Mouse (Mus musculus) embryonic facial prominence, embryonic 15.5 days (tissue): ENCODE measurements around the gene Creb5. TPM values are rescaled to one million over a fixed set of nuclear protein-coding genes. Genes with fewer than 3 reads are reported as not detected.

Source experiments
- ATAC-seq: fragments of 200-750 bp; cut with Nextera tagmentation; 2 replicates; pipeline ENCODE4 v1.8.0; 2017; ENCODE audit warnings: low read depth, moderate TSS enrichment; ENCODE audit not compliant: insufficient number of reproducible peaks, low FRiP score, low TSS enrichment
- H3K27ac ChIP-seq: fragments of 300-500 bp; sonication (generic); replicated peaks from 2 replicates; pipeline ENCODE4 v1.5.1; 2015; ENCODE audit warnings: mild to moderate bottlenecking, inconsistent platforms
- H3K27me3 ChIP-seq: fragments of 300-500 bp; sonication (generic); 2 replicates; pipeline ENCODE4 v1.6.1; 2015; ENCODE audit warnings: inconsistent platforms
- H3K36me3 ChIP-seq: fragments of 300-500 bp; sonication (generic); 2 replicates; pipeline ENCODE4 v1.6.1; 2015; ENCODE audit warnings: mild to moderate bottlenecking, inconsistent platforms
- H3K4me1 ChIP-seq: fragments of 300-500 bp; sonication (generic); 2 replicates; pipeline ENCODE4 v1.6.1; 2015; ENCODE audit warnings: inconsistent platforms
- H3K4me2 ChIP-seq: fragments of 300-500 bp; sonication (generic); replicated peaks from 2 replicates; pipeline ENCODE4 v1.6.1; 2015; ENCODE audit warnings: mild to moderate bottlenecking, inconsistent platforms
- H3K4me3 ChIP-seq: fragments of 300-500 bp; sonication (generic); replicated peaks from 2 replicates; pipeline ENCODE4 v1.5.1; 2015; ENCODE audit warnings: mild to moderate bottlenecking, inconsistent platforms
- H3K9ac ChIP-seq: fragments of 300-500 bp; sonication (generic); 2 replicates; pipeline ENCODE4 v1.6.1; 2015; ENCODE audit warnings: inconsistent platforms
- H3K9me3 ChIP-seq: fragments of 300-500 bp; sonication (generic); replicated peaks from 2 replicates; pipeline ENCODE4 v1.6.1; 2016; ENCODE audit warnings: inconsistent platforms
- WGBS: fragments of 180-500 bp; shearing (Covaris S2); methylation state at CpG from one replicate; pipeline ENCODE4 v1.1.7; 2015; 5-methylcytosine and 5-hydroxymethylcytosine counted together
- polyA plus RNA-seq: library from polyadenylated mRNA; unstranded; fragments of >200 nt; fragmentation: Nextera tagmentation; extraction: Ambion mirVana; gene quantifications from 2 replicates; pipeline ENCODE4 v1.2.1, GENCODE M21; 2015

The Creb5 gene
- polyA plus RNA-seq, 1 experiment from 2014 or later: 28.3 TPM

DNA sequence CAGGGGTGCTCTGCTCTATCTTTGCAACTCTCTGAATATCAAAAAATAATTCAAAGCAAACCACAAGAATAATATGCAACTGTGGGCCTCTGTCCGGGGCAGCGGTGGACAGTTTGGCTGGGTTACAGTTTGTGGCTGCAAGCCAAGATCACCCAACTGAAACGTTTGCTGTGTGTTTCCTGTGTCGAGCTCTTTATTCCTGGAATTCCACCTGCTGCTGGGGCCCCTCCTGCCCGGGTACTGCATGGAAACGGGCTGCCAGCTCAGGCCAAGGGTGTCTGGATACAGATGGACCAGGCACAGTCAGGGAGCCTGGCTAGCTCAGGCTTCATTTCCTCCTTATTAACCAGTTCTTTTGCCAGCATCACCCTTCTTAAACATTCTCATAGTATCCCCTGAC is 269.0 kb downstream of the Creb5 start:
- ATAC-seq: no peak
- H3K4me2 ChIP-seq: no peak overlapping the region
- H3K27ac ChIP-seq: no peak overlapping the region
- H3K4me1 ChIP-seq: peaks cover 5% of the 10 kb centered on the region; the same call in 1 of the 2 replicates
- no peak overlapping the region for H3K9ac ChIP-seq
- 33% methylated on average over 6 of the region's 6 CpGs for WGBS
- H3K4me3 ChIP-seq: no peak overlapping the region
- no peaks in the 10 kb centered on the region for H3K36me3 ChIP-seq
- H3K27me3 ChIP-seq: no peaks in the 10 kb centered on the region
- no peaks in the 10 kb centered on the region for H3K9me3 ChIP-seq

DNA sequence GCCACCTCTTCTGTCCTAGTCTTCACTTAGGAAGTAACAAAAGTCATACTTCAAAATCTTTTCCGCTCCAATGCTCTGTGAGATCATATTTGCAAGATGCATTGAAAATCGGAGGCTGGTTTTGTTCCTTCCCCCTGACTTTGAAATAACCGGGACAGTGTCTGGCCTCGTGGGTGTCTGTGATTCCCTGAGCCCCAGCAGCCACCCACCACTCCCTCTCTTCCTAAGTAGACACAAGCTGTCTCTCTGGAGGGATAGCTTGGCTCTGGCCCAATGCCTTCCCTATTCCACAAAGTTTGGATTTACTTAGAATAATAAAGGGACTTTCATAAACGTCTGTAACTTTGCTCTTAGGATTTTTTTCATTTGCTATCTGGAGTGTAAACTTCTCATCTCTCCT is 273.9 kb downstream of the Creb5 start:
- no peak overlapping the region for H3K27ac ChIP-seq
- no peak for ATAC-seq
- WGBS: 27% methylated on average over 5 of the region's 5 CpGs

DNA sequence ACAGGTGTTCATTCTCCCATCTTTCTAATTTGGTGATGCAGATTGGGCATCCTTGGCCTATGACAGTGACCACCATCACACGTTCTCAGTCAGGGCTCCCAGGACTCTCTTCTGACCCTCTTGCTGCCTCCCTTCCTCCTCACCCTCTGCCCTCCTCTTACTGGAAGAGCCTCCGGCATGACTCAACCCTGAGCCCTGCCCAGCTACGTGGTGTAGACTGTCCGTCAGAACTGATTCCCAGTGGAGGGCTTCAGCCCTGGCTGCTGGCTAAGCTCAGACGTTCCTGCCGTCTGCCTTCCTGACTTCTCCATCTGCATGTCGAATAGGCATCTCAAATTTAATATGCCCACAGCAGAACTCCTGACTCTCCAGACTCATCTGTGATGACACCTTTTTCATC is 275.5 kb downstream of the Creb5 start:
- H3K36me3 ChIP-seq: no peaks in the 10 kb centered on the region
- no peaks in the 10 kb centered on the region for H3K27me3 ChIP-seq
- no peak for ATAC-seq
- 58% methylated on average over 7 of the region's 7 CpGs for WGBS
- H3K27ac ChIP-seq: no peak overlapping the region
- peaks cover 5% of the 10 kb centered on the region; the same call in 1 of the 2 replicates for H3K4me1 ChIP-seq
- H3K4me2 ChIP-seq: no peak overlapping the region
- no peak overlapping the region for H3K9ac ChIP-seq
- H3K4me3 ChIP-seq: no peak overlapping the region
- no peaks in the 10 kb centered on the region for H3K9me3 ChIP-seq

More for the DNA sequence above, 273.9 kb downstream of the Creb5 start:
- no peak overlapping the region for H3K4me3 ChIP-seq
- no peak overlapping the region for H3K4me2 ChIP-seq
- peaks cover 5% of the 10 kb centered on the region; the same call in 1 of the 2 replicates for H3K4me1 ChIP-seq
- H3K27me3 ChIP-seq: no peaks in the 10 kb centered on the region
- no peaks in the 10 kb centered on the region for H3K9me3 ChIP-seq
- H3K36me3 ChIP-seq: no peaks in the 10 kb centered on the region
- H3K9ac ChIP-seq: no peak overlapping the region

DNA sequence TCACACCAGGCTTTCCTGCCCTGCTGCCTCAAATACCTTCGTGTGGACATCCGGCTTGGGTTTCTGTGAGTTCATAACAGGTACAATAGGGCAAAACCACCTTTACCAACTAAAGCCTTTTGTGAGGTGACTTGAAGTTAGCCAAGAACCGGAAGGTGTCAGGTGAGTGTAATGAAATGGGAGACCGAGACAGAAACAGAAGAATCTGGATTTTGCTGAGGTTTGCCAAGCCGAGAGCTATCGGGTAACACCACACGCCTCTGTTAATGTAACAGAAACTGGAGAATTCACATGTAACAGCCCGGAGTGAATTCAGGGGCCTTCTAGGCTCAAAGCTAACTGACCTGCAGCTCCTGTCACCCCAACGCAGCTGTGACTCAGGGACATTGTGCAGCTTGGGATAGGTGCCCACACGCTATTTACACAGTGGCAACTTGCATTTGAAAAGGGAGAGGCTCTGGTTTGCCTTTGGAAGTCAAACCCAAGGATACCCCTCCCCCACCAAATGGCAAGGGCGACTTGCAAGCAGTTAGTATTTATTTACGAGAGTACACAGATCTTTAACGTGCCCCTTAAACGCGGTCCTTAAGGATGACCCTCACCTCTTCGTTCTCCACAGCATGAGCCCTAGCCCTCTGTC is 276.6 kb downstream of the Creb5 start:
- H3K4me3 ChIP-seq: no peak overlapping the region
- H3K27ac ChIP-seq: no peak overlapping the region
- no peaks in the 10 kb centered on the region for H3K27me3 ChIP-seq
- H3K4me2 ChIP-seq: no peak overlapping the region
- ATAC-seq: no peak
- WGBS: 66% methylated on average over 16 of the region's 16 CpGs
- peaks cover 9% of the 10 kb centered on the region for H3K4me1 ChIP-seq
- H3K9me3 ChIP-seq: no peaks in the 10 kb centered on the region
- no peaks in the 10 kb centered on the region for H3K36me3 ChIP-seq
- H3K9ac ChIP-seq: no peak overlapping the region

DNA sequence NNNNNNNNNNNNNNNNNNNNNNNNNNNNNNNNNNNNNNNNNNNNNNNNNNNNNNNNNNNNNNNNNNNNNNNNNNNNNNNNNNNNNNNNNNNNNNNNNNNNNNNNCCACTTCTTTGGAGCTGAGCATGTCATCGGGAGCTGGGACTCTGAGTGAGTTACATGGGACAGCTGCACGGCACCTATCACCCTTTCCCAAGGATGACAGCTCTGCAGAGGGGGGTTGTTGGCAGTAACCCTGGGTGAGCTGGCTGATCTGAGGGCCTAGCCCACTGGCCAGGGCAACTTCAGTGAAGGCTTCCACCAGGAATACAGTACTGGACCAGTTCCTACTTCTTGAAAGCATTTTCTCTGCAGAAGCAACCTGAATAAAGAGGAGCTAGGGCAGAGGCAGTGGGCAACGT is 282.4 kb downstream of the Creb5 start:
- Histone ChIP-seq H3K27ac (no peak overlapping the region), H3K9ac (no peak overlapping the region), H3K4me1 (peaks cover 32% of the 10 kb centered on the region), H3K4me3 (no peak overlapping the region), H3K36me3 (no peaks in the 10 kb centered on the region), H3K9me3 (no peaks in the 10 kb centered on the region), H3K4me2 (no peak overlapping the region), H3K27me3 (no peaks in the 10 kb centered on the region)
- ATAC-seq: no peak
- WGBS: 30% methylated on average over 3 of the region's 3 CpGs

DNA sequence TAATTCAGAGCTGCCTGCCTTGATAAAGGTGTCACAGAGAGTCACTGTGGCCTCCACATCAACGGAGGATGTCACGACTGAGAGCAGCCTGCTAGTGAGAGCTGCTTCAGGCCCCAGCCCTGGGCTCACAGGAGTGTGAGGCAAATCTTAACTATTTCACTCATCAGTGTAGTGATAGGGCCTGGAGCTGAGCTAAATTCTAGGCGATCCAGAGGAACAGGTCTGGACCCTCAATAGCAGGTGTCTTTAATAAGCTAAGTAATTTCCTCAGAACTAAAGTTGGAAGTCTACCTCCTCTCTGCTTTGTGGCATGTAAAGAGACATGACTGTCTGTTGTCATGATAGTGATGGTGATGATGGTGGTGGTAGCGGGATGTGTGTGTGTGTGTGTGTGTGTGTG is 283.8 kb downstream of the Creb5 start:
- ATAC-seq: no peak
- H3K36me3 ChIP-seq: no peaks in the 10 kb centered on the region
- 70% methylated on average over 4 of the region's 4 CpGs for WGBS
- H3K4me2 ChIP-seq: no peak overlapping the region
- H3K9me3 ChIP-seq: no peaks in the 10 kb centered on the region
- no peak overlapping the region for H3K9ac ChIP-seq
- no peak overlapping the region for H3K27ac ChIP-seq
- no peaks in the 10 kb centered on the region for H3K27me3 ChIP-seq
- peaks cover 42% of the 10 kb centered on the region for H3K4me1 ChIP-seq
- H3K4me3 ChIP-seq: no peak overlapping the region

DNA sequence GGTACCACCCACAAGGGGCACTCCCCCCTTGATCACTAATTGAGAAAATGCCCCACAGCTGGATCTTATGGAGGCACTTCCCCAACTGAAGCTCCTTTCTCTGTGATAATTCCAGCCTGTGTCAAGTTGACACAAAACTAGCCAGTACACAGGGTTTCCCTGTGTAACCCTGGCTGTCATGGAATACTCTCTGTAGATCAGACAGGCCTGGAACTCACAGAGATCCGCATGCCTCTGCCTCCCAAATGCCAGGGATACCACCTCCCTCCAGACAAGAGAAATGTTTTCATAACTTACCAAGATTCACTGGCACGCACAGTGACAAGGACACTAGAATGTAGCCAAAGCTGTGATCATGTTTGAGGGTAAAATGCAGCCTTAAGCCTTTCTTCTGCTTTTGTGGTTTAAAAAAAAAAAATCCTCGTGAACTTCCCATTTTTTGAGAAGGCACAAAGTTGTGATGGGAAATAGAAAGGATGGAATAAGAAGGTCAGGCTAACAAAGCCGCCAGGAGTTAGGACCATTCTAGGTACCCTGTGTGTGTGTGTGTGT is 284.6 kb downstream of the Creb5 start:
- H3K27me3 ChIP-seq: no peaks in the 10 kb centered on the region
- no peaks in the 10 kb centered on the region for H3K36me3 ChIP-seq
- peaks cover 42% of the 10 kb centered on the region for H3K4me1 ChIP-seq
- H3K9ac ChIP-seq: no peak overlapping the region
- H3K4me3 ChIP-seq: no peak overlapping the region
- no peak overlapping the region for H3K27ac ChIP-seq
- no peak overlapping the region for H3K4me2 ChIP-seq
- 81% methylated on average over 4 of the region's 4 CpGs for WGBS
- no peaks in the 10 kb centered on the region for H3K9me3 ChIP-seq
- no peak for ATAC-seq

DNA sequence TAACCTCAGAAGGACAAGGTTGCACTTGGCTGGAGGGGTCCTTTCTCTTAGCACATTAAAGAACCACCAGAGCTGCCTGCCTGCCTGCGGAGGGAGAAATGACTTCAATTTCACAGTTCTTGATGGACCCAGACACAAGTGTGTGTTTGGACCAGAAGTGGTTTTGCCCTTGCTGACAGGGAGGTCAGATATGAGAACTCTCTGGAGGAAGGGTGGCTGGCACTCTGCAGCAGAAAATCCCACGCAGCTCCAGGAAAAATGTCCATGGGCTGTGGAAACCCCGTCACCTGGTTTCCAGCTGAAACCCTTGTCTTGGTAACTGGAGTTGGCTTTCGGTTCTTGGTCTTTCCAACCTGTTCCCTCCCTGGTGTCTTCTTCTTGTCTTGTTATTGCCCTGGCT is 285.4 kb downstream of the Creb5 start:
- Histone ChIP-seq H3K27ac (peak overlapping the region; percentile 89), H3K4me3 (no peak overlapping the region), H3K9ac (no peak overlapping the region), H3K9me3 (no peaks in the 10 kb centered on the region), H3K4me1 (peaks cover 45% of the 10 kb centered on the region), H3K4me2 (peak overlapping the region; percentile 59; the same call in 1 of the 2 replicates), H3K27me3 (no peaks in the 10 kb centered on the region), H3K36me3 (no peaks in the 10 kb centered on the region)
- no peak for ATAC-seq
- WGBS: 55% methylated on average over 4 of the region's 4 CpGs

DNA sequence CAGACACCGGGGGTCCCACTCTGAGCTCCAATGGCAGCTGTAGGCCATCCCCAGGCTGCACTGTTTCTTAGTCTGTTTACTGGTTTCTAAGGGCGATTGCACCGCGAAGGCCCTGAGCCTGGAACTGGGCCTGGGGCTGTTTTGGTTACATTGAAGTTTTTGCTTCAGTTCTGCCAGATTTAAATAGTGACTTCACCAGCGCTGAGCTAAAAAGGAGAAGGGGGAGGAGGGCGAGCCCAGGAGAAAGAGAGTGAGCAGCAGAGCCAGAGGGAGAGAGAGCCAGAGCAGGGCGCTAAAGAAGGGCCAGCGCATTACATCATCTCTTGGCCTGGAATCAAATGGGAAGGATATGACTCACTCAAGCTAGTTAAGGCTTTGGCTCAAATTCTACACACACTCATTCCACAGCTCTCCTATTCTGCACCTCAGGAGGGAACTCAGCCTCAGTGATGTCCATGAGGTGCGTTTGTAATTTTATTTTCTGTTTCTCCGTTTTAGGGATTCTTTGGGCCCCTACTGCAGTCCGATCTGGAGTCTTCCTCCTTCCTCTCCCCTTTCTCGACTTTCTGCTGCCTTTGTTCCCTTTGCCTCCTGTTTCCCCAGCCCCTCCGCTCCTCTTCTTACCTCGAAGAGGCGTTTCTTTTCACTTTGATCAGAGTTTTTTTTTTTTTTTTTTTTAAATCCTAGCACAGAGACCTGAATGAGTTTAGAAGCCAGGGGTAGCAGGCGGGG is 286.1 kb downstream of the Creb5 start:
- 2% methylated on average over 15 of the region's 16 CpGs for WGBS

DNA sequence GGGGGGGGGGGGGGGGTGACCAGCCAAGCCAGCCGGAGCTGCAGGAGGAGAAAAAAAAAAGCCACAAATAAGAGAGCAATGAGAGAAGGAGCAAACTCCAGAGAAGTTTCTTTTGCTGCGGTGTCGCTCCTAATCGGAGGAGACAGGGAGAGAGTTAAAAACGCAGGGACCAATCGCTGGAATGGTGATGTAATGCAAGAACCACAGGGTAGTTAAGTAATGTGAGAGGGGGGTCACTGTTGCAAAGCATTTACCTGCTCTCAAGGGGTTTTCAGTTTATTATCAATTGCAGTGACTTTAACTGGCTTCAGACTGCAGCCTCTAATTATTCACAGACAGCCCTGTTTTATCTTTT is 286.6 kb downstream of the Creb5 start:
- Histone ChIP-seq H3K4me2 (peak overlapping the region; percentile 59), H3K4me3 (peak overlapping the region; percentile 45), H3K27me3 (no peaks in the 10 kb centered on the region), H3K9me3 (no peaks in the 10 kb centered on the region), H3K4me1 (peaks cover 45% of the 10 kb centered on the region), H3K27ac (peak overlapping the region; percentile 89), H3K9ac (0 out of 2 replicates have a peak overlapping the region, but pooled peaks have one; percentile 26), H3K36me3 (no peaks in the 10 kb centered on the region)
- WGBS: 2% methylated on average over 5 of the region's 6 CpGs
- ATAC-seq: no peak

More for the DNA sequence above, 286.1 kb downstream of the Creb5 start:
- no peaks in the 10 kb centered on the region for H3K27me3 ChIP-seq
- H3K4me2 ChIP-seq: peak overlapping the region; percentile 59
- peak overlapping the region; percentile 89 for H3K27ac ChIP-seq
- H3K9me3 ChIP-seq: no peaks in the 10 kb centered on the region
- peak overlapping the region; percentile 45 for H3K4me3 ChIP-seq
- H3K9ac ChIP-seq: 0 out of 2 replicates have a peak overlapping the region, but pooled peaks have one; percentile 26
- ATAC-seq: peak; percentile 92
- H3K36me3 ChIP-seq: no peaks in the 10 kb centered on the region
- H3K4me1 ChIP-seq: peaks cover 47% of the 10 kb centered on the region

DNA sequence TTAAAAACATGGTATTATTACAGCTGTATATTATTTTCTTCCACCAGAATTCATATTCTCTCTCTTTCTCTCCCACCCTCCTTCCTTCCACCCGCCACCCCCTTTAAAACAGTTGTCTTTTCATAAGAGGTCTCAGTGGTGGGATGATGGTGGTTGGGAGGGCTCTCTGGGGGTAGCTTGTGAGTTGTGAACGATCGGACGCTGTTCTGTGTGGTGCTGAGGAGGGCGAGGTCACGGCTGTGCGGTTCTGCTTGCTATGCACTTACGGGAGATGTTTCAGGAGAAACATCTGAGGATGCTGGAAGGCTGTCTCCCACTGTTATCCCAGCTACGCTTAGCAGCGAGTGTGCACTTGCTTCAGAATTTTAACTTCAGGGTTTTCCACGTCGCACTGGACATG is 287.0 kb downstream of the Creb5 start:
- Histone ChIP-seq H3K4me2 (peak overlapping the region; percentile 59), H3K27me3 (no peaks in the 10 kb centered on the region), H3K9ac (no peak overlapping the region), H3K4me3 (peak overlapping the region; percentile 45), H3K4me1 (peaks cover 43% of the 10 kb centered on the region), H3K9me3 (no peaks in the 10 kb centered on the region), H3K27ac (peak overlapping the region; percentile 89), H3K36me3 (no peaks in the 10 kb centered on the region)
- no peak for ATAC-seq
- 20% methylated on average over 12 of the region's 12 CpGs for WGBS
